Mouse (Mus musculus): Measurements from ENCODE around the gene Nupr1. TPM values are rescaled to one million over a fixed set of nuclear protein-coding genes. Genes with fewer than 3 reads are reported as not detected.
"Not testable (repeated sequence)": the region's sequence is repeated elsewhere in the genome, so short reads cannot be mapped to it uniquely, and the experiment has no call there.

The Nupr1 gene
- total RNA-seq, 2 experiments from 2014 or later: 6.6 to 7.0 TPM

GRCm38 (mm10) chr7:126644914-126645313 lies 14.3 kb upstream of the Nupr1 start:
- intact Hi-C loops (cut with DNase I): no loop called here
- DNase-seq: no peak

GRCm38 (mm10) chr7:126644345-126644744 lies 13.7 kb upstream of the Nupr1 start:
- intact Hi-C loops (cut with DNase I): no loop called here
- no peak for DNase-seq

GRCm38 (mm10) chr7:126643244-126643617 lies 12.6 kb upstream of the Nupr1 start:
- intact Hi-C loops (cut with DNase I): not testable (repeated sequence)
- DNase-seq: peak; percentile 22

- intact Hi-C loops (cut with DNase I): no loop called here
- DNase-seq: no peak
Observed at GRCm38 (mm10) chr7:126642545-126643243, 12.0 kb upstream of the Nupr1 start.

- intact Hi-C loops (cut with DNase I): loop anchor here (5.0 kb wide), 1 partner anchor 45 kb away; the partner anchor contains the start of gene Il27
- DNase-seq: peak; percentile 6
Observed at GRCm38 (mm10) chr7:126636733-126637520, 6.3 kb upstream of the Nupr1 start.

- intact Hi-C loops (cut with DNase I): loop anchor here (5.0 kb wide), 1 partner anchor 43 kb away; the partner anchor contains the start of gene Il27
- DNase-seq: no peak
Observed at GRCm38 (mm10) chr7:126635375-126635774, 4.7 kb upstream of the Nupr1 start.

GRCm38 (mm10) chr7:126632478-126632877 lies 1.8 kb upstream of the Nupr1 start:
- intact Hi-C loops (cut with DNase I): no loop called here
- no peak for DNase-seq

GRCm38 (mm10) chr7:126629915-126630314 lies 746 bp downstream of the Nupr1 start:
- intact Hi-C loops (cut with DNase I): no loop called here
- no peak for DNase-seq

- intact Hi-C loops (cut with DNase I): no loop called here
- DNase-seq: no peak
Observed at GRCm38 (mm10) chr7:126628111-126628510, 2.5 kb downstream of the Nupr1 start.

- intact Hi-C loops (cut with DNase I): no loop called here
Observed at GRCm38 (mm10) chr7:126625807-126626600, 4.7 kb downstream of the Nupr1 start.

GRCm38 (mm10) chr7:126625369-126625768 lies 5.3 kb downstream of the Nupr1 start:
- intact Hi-C loops (cut with DNase I): no loop called here
- DNase-seq: peak; percentile 45

More at GRCm38 (mm10) chr7:126625807-126626600, 4.7 kb downstream of the Nupr1 start:
- DNase-seq: no peak

GRCm38 (mm10) chr7:126624774-126625173 lies 5.9 kb downstream of the Nupr1 start:
- DNase-seq: no peak
- intact Hi-C loops (cut with DNase I): no loop called here

- intact Hi-C loops (cut with DNase I): no loop called here
- DNase-seq: no peak
Observed at GRCm38 (mm10) chr7:126623381-126623780, 7.3 kb downstream of the Nupr1 start.

GRCm38 (mm10) chr7:126621452-126622359 lies 9.0 kb downstream of the Nupr1 start:
- intact Hi-C loops (cut with DNase I): no loop called here
- no peak for DNase-seq

- intact Hi-C loops (cut with DNase I): no loop called here
- no peak for DNase-seq
Observed at GRCm38 (mm10) chr7:126619559-126620275, 10.9 kb downstream of the Nupr1 start.

- no peak for DNase-seq
- intact Hi-C loops (cut with DNase I): no loop called here
Observed at GRCm38 (mm10) chr7:126616707-126617106, 14.0 kb downstream of the Nupr1 start.

GRCm38 (mm10) chr7:126612736-126613135 lies 17.9 kb downstream of the Nupr1 start:
- intact Hi-C loops (cut with DNase I): no loop called here
- no peak for DNase-seq

GRCm38 (mm10) chr7:126607796-126608195 lies 22.9 kb downstream of the Nupr1 start:
- DNase-seq: no peak
- intact Hi-C loops (cut with DNase I): no loop called here

- no peak for DNase-seq
- intact Hi-C loops (cut with DNase I): no loop called here
Observed at GRCm38 (mm10) chr7:126607064-126607463, 23.6 kb downstream of the Nupr1 start.

Measured in left cerebral cortex, postnatal 4 days (tissue).